Mouse (Mus musculus) lung, postnatal 25 days (tissue): ENCODE measurements around the gene Nat10.

ENCODE experiments used
- DNase-seq: peaks from one replicate; pipeline ENCODE4 v3.0.0; 2022; ENCODE audit warnings: low spot score

Nat10 gene

DNA sequence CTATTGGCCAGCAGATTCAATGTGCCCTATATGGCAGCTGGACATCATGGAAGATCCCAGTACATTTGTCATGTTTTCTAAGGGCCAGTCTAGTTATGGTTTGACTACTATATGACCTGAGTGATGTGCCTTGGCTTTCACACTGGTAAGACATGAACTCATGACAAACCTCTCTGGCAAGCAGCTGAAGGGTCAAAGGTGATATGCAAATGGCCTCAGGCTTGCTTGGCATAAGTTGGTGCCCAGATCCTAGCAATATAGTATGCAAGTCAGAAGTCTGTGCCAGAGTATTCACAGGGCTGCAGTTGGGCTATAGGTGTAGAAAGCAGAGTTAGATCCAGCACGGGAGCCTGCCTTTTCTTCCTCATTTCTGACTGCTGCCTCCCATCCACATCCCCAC is 69.8 kb downstream of the Nat10 start:
- no peak for DNase-seq

DNA sequence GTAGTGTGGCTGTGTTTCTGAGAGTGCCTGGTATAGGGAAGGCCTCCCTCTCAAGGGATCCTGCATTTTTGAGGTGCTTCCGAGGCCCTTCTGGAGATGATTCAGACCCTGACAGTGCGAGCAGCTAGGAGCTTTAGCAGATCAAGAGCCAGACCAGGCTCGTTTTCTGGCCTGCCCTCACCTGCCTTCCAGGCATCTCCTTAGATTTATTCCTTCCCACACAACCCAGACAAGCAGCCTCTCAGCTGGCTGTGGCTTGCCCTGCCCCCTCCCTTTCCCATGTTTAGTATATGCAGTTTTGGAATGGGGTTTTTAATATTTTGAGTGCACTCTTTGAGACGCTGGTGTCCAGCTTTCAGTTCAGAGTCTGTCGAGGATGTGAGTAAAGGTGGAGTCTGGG is 70.2 kb downstream of the Nat10 start:
- no peak for DNase-seq

DNA sequence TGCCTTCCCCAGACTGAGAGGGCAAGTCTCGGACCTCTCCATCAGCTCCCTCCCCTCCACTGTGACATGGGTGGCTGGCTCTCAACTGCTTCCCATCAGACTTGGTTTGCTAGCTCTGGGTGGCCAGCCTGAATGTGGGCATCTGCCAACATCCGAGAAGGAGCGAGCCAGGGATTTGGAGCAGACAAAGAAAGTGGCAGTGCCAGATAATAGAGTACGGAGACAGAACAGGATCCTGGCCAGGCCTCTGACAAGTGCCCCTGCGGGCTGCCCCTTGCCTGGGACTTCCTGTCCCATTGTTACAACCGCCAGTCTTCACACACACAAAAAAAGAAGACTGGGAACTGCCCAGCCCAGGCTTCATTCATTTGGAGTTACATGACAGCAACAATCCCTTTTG is 70.6 kb downstream of the Nat10 start:
- DNase-seq: peak; percentile 37

DNA sequence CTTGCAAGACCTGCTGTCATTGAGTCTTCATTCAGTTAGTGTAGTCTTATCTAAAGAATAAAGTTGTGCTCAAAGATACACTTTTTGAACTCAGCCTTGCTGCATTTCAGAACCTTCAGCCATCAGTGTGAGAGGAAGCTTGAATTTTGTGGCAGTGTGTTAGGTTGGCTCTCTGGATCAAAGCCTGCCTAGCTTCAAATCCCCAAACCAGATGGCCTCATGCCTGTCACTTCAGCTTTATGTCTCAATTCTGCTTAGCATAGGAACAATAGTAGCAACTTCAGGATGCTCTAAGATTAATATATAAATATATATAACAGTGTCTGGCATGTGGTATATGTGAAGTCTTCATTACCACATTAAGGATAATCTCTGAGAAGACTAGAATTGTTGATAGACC is 73.2 kb downstream of the Nat10 start:
- DNase-seq: no peak

DNA sequence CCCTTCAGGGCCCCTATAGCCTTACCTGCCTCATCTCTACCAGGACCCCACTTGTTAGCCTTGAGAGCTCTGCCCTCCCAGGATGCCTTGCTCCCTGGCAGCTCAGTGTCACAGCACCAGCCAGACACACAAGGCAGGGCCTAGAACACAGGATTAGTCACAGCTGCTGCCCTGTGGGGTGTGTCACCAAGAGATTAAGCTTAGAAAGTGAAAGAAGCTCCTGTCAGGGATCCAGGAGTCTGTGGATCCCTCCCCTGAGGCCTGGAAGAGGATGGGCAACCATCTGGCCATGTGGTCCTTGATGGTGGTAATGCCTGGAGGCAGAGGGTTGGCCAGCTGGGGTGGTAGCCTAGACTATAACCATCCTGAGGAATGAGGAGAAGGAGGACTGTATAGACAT is 73.9 kb downstream of the Nat10 start:
- DNase-seq: no peak

DNA sequence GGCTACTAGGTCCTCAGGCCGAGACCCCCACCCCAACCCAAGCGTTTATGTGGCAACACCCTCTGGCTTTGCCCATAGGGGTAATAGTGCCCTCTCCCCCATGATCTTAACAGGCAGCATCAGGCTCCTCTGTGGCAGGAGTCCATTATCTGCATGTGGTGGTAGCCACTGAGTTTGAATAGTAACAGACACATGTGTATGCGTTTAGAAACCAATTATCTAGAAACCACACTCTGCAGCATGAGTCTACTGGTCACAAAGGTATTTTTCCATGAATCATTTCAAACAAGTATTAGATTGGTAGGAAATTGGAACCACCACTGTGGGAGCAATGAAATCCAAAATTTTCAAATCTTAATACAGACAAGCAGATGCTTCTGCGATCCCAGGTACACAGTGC is 75.5 kb downstream of the Nat10 start:
- no peak for DNase-seq

DNA sequence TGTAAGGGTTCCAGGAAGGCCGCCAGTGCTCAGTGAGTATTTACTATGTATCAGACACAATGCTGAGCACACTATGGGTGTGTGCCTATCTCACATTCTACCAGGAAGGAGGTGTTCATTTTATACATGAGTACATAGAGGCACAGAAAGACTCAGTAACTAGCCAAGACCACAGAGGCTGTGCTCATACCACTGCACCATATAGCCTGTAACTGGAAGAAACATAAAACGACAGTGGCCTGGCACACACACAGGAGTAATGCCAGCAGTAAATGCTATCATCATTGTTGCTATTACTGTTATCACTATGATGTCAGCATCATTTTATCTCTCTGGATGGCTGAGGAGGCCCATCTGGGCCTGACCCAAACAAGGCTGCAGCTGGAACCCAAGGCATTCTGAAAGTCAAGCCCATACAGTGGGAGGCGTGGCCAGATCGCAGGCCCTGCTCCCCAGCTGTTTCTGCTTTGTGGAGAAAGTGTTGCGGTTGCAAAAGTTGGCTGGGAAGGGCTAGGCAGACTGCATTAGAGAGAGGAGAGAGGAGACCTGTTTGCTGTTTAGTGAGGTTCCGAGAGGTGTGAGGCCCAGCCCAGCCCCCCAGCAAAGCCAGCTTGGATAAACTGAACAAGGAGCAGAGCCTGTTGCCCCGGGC is 76.0 kb downstream of the Nat10 start:
- no peak for DNase-seq

DNA sequence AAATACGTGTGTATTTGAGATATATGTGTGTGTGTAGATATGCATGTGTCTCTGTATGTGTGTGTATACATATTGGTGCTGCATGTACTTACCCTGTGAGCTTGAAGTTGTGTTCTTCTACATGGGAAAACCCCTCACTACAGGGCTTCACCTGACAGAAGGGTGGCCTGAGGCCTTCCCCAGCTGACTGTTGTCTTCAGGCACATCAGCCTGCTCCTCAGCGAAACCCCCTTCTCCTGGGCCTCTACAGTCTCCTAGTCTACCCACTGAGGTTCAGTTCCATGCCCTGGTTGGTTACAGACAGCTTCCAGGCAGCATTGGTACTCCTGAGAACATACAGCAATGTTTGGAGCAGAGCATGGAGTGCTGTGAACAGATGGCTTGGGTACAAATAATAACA is 76.6 kb downstream of the Nat10 start:
- no peak for DNase-seq

DNA sequence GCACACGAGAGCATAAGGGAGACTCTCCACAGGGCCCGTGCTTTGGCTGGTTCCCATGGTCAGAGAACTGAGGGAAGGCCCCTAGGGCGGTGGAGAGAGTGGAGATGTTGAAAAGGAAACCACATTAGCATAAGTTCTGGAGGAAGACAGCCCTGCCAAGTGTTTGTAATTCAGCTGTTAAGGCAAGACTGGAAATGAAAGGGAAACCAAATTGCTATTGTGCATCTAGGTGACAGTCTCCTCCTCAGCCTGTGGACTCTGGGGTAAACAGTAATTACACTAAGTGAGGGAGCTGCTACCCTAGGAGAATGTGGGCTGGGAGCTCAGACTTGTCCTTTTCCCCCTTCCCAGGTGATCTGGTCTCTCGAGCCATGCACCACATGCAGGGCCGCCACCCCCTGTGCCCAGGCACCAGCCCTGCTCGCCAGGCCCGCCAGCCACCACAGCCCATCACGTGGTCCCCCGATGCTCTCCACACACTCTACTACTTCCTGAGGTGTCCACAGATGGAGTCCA is 78.1 kb downstream of the Nat10 start:
- peak; percentile 28 for DNase-seq

DNA sequence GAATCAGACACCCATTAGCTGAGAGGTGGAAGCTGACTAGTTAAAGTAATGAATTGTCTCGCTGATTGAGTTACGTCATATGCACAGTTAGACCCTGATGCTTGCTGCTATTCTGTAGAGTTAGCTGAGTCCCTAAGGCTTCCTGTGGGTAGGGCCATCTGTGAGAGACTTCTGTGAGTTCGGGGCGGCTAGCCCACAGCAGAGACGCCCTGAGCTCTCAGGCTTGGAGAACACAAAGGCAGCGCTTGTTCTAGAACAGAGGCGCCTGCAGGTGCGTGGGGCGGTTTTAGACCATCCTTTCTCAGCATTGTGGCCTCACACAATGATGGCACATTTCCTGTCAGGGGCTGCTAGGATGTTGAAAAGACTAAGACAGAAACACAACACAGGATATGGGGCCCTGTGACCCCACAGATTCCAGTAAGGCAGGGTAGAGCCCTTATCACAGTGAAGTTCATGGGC is 78.8 kb downstream of the Nat10 start:
- DNase-seq: peak; percentile 51

DNA sequence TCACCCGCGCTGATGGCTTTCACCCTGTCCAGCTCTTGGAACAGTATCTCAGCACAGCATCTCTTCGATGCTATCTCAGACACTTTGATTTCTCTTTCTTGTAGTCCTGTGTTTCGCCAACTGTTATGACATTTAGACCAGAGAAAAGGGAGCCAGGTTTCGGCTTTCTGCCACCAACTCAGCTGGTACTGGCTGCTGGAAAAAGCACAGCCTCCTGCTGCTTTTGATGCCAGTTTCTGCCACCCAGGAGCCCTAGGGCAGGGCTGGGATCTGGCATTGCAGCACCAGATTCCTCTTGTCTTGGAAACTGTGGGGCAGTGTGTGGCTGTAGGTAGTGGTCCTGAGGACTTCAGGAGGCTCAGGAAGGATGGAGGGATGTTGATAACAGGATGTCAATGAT is 79.9 kb downstream of the Nat10 start:
- no peak for DNase-seq

DNA sequence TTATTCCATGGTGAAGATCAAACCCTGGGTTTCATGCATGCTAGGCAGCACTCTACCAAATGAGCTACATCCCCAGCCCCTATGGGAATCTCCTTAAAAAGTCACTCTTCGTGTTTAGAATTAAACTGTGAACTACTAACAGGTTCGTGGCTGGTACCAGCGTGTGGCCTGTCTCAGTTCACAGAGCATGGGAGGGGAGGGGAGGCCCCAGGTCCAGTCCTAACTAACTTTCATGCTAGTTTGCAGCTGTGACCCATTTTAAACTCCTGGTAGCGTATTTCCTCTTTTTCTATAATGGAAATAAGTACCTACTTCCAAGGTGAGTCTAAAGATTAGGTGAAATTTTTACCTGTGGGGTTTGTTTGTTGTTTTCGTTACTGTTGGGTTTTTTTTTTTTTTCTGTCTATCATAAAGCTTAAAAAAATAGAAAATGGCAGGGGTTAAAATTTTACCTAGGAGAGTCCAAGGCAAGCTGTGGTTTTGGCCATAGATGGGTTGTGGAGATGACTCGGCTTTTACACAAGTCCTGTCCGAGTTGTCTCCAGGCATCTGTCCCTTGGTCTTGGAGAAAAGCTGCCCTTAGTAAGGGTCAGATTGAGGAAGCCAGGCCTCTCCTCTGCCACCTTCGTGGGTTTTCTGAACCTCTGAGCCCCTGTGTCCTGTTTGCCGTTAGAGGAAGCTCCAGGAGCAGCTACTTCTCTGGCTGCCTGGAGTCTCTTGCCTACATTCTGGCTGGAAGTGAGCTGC is 80.5 kb downstream of the Nat10 start:
- no peak for DNase-seq

DNA sequence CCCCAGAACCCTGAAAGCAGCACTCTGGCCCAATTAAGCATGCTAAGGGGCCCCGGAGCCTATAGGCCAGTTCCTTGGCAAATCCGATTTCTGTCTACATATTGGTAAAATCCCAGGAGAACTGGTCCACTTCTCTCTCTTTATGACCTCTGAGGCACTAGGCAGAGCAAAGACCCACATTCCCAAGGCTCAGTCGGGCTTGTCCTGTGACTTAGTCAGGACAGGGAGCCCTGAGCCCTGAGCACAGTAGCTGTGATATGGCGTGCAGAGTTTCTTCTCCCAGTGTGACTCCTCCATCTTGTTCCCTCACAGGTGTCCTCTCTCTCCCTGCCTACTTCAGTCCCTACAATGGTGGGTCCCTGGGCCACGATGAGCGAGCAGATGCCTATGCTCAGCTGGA is 82.6 kb downstream of the Nat10 start:
- no peak for DNase-seq

DNA sequence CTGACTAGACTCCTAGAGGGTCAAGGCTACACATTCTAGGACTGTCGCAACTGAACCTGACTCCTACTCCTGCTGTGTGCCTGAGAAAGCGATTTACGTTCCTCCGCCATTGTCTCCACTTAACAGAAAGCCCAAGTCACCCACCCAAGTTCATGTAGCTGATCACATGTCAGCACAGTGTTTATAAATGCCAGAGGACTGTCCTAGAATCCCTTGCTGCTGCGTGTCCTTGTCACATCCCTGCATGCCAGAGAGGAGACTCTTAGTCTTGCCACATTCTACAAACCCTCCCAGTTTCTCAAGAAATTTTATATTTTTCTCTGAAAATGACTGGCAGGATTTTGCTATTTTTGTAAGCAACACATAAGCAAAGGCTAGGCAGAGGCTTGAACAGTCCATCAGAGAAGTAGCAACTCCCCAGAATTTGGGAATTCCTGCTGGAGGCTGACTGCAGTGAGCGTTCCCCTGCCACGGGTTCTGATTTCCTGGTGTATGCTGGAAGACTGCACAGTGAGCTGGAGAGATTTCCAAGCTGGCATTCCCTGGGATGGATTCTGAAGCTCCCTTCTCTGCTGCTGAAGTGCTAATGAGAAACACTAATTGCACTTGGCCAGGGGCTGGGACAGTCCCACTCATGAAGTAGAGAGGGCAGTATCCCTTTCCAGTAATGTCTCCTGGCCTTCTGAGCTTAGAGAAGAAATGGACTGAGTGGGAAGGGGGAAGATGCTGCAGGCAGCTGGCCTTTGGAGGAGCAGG is 83.3 kb downstream of the Nat10 start:
- DNase-seq: no peak

DNA sequence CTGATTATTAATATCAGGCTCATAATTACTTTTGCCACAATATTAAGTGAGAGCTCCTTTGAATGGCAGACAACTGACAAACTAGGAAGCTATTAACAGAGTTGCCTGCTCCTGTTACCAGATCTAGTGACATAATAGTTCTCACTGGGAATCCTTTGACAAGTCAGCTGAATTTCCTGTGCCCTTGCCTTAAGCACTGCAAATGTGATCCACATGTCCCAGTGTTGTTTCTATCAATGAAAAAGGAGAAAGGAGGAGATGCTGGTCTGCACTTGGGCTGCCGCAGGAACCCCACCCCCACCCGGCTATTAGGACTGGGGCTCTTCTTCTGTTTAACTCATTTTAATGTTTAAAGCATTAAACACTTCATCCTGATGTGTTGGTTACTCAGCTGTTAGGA is 84.3 kb downstream of the Nat10 start:
- no peak for DNase-seq

DNA sequence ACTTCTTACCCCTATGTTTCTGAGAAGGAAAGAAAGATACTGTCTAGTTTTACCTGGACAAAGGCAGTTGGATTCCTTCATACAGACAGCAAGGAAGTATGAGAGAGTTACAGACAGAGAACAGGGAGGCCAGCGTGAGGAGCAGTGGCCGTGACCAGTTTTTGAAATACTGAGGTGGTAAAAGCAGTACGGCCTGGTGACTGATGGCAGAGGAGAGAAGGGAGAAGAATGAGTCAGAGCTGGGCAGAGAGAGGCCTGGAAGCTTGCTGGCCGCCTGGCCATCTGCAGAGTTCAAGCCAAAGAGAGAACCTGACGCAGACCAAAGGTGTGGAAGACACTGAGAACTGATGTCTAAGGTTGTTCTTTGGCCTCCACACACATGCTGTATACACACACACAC is 85.7 kb downstream of the Nat10 start:
- no peak for DNase-seq

DNA sequence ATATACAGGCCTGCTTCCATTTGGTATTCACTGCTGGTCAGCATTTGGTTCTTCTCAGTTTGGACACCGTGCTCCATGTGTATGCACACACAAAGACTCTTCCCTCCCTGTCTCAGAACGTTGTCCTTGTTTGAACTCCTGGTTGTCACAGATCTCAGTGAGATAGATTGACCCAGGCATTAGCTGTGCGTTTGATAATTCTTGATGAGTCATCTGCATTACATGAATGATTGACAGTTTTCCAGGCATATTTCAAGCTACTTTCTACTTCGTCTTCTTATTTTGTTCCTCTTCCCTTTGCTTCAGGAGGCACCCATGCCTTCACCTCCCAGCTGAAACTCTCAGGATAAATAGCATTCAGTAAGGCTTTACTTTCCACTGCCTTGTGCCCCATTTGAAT is 87.5 kb downstream of the Nat10 start:
- DNase-seq: no peak

DNA sequence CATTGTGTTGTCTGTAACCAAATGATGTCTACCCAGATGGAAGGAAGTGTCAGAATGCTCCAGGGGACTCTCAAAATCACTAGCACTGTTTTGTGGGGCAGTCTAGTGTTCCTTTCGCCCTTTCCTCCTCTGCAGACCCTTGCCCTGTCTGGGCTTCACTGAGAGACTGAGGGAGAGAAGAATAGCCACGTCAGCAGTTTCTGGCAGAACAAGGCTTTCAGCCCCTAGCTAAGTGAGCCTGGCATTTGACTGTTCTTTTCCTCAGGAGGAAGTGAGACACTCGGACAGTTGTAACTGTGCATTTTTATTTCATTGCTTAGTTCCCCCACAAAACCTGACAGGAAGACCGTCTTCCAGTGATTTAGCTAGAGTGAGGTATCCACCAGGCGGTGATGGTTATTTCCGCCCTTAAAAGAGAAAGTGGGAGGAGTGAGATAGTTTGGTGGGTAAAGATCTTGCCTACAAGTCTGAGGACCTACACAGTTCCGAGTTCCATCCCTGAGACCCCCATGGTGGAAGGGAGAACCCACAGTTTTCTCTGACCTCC is 88.4 kb downstream of the Nat10 start:
- DNase-seq: no peak
